Mouse (Mus musculus): ENCODE measurements around the gene Moxd1.
"Not testable (repeated sequence)": the region's sequence is repeated elsewhere in the genome, so short reads cannot be mapped to it uniquely, and the experiment has no call there.

Moxd1 gene

GRCm38 (mm10) chr10:24271077-24271637, 47.8 kb downstream of the Moxd1 start:
- no peak for DNase-seq (ENCODE audit: low spot score)

- DNase-seq (ENCODE audit: low spot score) = no peak
Observed at GRCm38 (mm10) chr10:24276211-24276610, 52.9 kb downstream of the Moxd1 start.

- DNase-seq (ENCODE audit: low spot score) = no peak
Observed at GRCm38 (mm10) chr10:24282650-24283049, 59.3 kb downstream of the Moxd1 start.

- no peak for DNase-seq (ENCODE audit: low spot score)
Observed at GRCm38 (mm10) chr10:24291611-24292010, 68.3 kb downstream of the Moxd1 start.

GRCm38 (mm10) chr10:24292671-24293070, 69.4 kb downstream of the Moxd1 start:
- no peak for DNase-seq (ENCODE audit: low spot score)

- DNase-seq (ENCODE audit: low spot score) = no peak
Observed at GRCm38 (mm10) chr10:24296608-24297007, 73.3 kb downstream of the Moxd1 start.

GRCm38 (mm10) chr10:24297792-24298191, 74.5 kb downstream of the Moxd1 start:
- DNase-seq (ENCODE audit: low spot score) = peak; percentile 64

GRCm38 (mm10) chr10:24298260-24299244, 75.2 kb downstream of the Moxd1 start:
- DNase-seq (ENCODE audit: low spot score) = peak; percentile 74

GRCm38 (mm10) chr10:24312191-24312611, 88.9 kb downstream of the Moxd1 start:
- peak; percentile 73 for DNase-seq (ENCODE audit: low spot score)

GRCm38 (mm10) chr10:24317126-24317836, 94.0 kb downstream of the Moxd1 start:
- peak; percentile 50 for DNase-seq (ENCODE audit: low spot score)

- no peak for DNase-seq (ENCODE audit: low spot score)
Observed at GRCm38 (mm10) chr10:24320326-24320725, 97.0 kb downstream of the Moxd1 start.

- DNase-seq (ENCODE audit: low spot score) = no peak
Observed at GRCm38 (mm10) chr10:24323066-24323465, 99.7 kb downstream of the Moxd1 start.

GRCm38 (mm10) chr10:24327265-24327664, 103.9 kb downstream of the Moxd1 start:
- not testable (repeated sequence) for DNase-seq (ENCODE audit: low spot score)

- DNase-seq (ENCODE audit: low spot score) = no peak
Observed at GRCm38 (mm10) chr10:24332799-24333198, 109.5 kb downstream of the Moxd1 start.

GRCm38 (mm10) chr10:24339593-24340143, 116.4 kb downstream of the Moxd1 start:
- DNase-seq (ENCODE audit: low spot score) = no peak

GRCm38 (mm10) chr10:24340551-24341213, 117.4 kb downstream of the Moxd1 start:
- DNase-seq (ENCODE audit: low spot score) = no peak

GRCm38 (mm10) chr10:24341214-24341589, 117.9 kb downstream of the Moxd1 start:
- DNase-seq (ENCODE audit: low spot score) = no peak

- no peak for DNase-seq (ENCODE audit: low spot score)
Observed at GRCm38 (mm10) chr10:24343068-24343467, 119.8 kb downstream of the Moxd1 start.

Data from layer of hippocampus, adult 11-12 months (tissue).